19 mouse cellular contexts compared by ENCODE assay signal in the genomic region with DNA sequence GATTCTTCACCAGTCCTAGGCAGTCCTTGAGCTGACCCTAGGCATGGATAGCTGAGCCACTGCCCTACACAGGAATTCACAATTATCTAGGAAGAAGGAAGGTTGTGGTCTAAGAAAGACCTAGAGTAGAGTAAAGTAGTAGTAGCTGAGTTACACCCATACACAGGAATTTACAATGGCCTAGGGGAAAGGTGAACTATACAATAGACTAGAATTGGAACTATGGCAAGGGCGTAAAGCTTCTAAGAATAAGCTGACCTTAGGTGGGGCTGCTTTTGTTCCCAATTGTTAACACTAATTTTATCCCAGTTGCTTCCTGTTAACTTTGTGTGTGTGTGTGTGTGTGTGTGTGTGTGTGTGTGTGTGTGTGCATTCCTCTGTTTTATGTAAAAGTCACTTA.
"Had no signal": no experiment of that assay in that cellular context is flagged by ENCODE, and none has a peak within 500 bp of the region (broad histone marks: within the 10 kb centered on the region; RNA-seq: fewer than 3 reads in every experiment).

No protein-coding gene starts in this region.

- H3K9me3 ChIP-seq: kidney, embryonic 15.5 days; limb, embryonic 10.5 days; limb, embryonic 13.5 days; liver, embryonic 12.5 days; liver, embryonic 15.5 days; lung, embryonic 15.5 days; stomach, embryonic 15.5 days had no signal

- H3K27me3 ChIP-seq: kidney, embryonic 15.5 days; limb, embryonic 13.5 days; liver, embryonic 12.5 days; liver, embryonic 15.5 days; lung, embryonic 15.5 days; stomach, embryonic 15.5 days had no signal

- H3K4me2 ChIP-seq: kidney, embryonic 15.5 days; limb, embryonic 13.5 days; liver, embryonic 12.5 days; liver, embryonic 15.5 days; lung, embryonic 15.5 days; midbrain, embryonic 11.5 days; stomach, embryonic 15.5 days had no signal

- H3K4me1 ChIP-seq: kidney, embryonic 15.5 days; limb, embryonic 10.5 days; limb, embryonic 13.5 days; liver, embryonic 12.5 days; liver, embryonic 15.5 days; lung, embryonic 15.5 days; stomach, embryonic 15.5 days had no signal

- ATAC-seq: liver, embryonic 12.5 days had no signal

- H3K27ac ChIP-seq: kidney, embryonic 15.5 days; limb, embryonic 10.5 days; limb, embryonic 13.5 days; liver, embryonic 12.5 days; liver, embryonic 15.5 days; lung, embryonic 15.5 days; stomach, embryonic 15.5 days had no signal

- H3K36me3 ChIP-seq: kidney, embryonic 15.5 days; limb, embryonic 10.5 days; limb, embryonic 13.5 days; liver, embryonic 12.5 days; liver, embryonic 15.5 days; lung, embryonic 15.5 days; stomach, embryonic 15.5 days had no signal

- H3K4me3 ChIP-seq: kidney, embryonic 15.5 days; limb, embryonic 10.5 days; limb, embryonic 13.5 days; liver, embryonic 12.5 days; liver, embryonic 15.5 days; lung, embryonic 15.5 days; stomach, embryonic 15.5 days had no signal

- H3K9ac ChIP-seq: kidney, embryonic 15.5 days; limb, embryonic 13.5 days; liver, embryonic 12.5 days; liver, embryonic 15.5 days; lung, embryonic 15.5 days; stomach, embryonic 15.5 days had no signal

- DNase-seq: kidney, adult 8-10 months; kidney, postnatal 14 days; kidney, postnatal 4 days; liver; lung, adult 18-20 months; lung, postnatal 10 days; lung, postnatal 4 days; midbrain, embryonic 14.5 days; right cerebral cortex, postnatal 4 days; thymus, adult 18-20 months; thymus, postnatal 36 days had no signal
